Mouse (Mus musculus): Measurements from ENCODE around the gene Arhgap22.

Arhgap22 gene

GRCm38 (mm10) chr14:33366891-33367777 lies 153.3 kb downstream of the Arhgap22 start:
- DNase-seq (ENCODE audit: low spot score in 2 of 2) = no peak

GRCm38 (mm10) chr14:33369375-33369774 lies 155.5 kb downstream of the Arhgap22 start:
- DNase-seq (ENCODE audit: low spot score in 2 of 2) = no peak

GRCm38 (mm10) chr14:33370056-33370455 lies 156.2 kb downstream of the Arhgap22 start:
- DNase-seq (ENCODE audit: low spot score in 2 of 2) = no peak

- DNase-seq (ENCODE audit: low spot score in 2 of 2) = no peak
Observed at GRCm38 (mm10) chr14:33371248-33371647, 157.4 kb downstream of the Arhgap22 start.

GRCm38 (mm10) chr14:33373271-33373670 lies 159.4 kb downstream of the Arhgap22 start:
- no peak for DNase-seq (ENCODE audit: low spot score in 2 of 2)

GRCm38 (mm10) chr14:33374089-33374488 lies 160.3 kb downstream of the Arhgap22 start:
- no peak for DNase-seq (ENCODE audit: low spot score in 2 of 2)

GRCm38 (mm10) chr14:33377211-33377610 lies 163.4 kb downstream of the Arhgap22 start:
- DNase-seq (ENCODE audit: low spot score in 2 of 2) = no peak

- no peak for DNase-seq (ENCODE audit: low spot score in 2 of 2)
Observed at GRCm38 (mm10) chr14:33378723-33379122, 164.9 kb downstream of the Arhgap22 start.

- DNase-seq (ENCODE audit: low spot score in 2 of 2) = no peak
Observed at GRCm38 (mm10) chr14:33380830-33381457, 167.1 kb downstream of the Arhgap22 start.

- DNase-seq (ENCODE audit: low spot score in 2 of 2) = no peak
Observed at GRCm38 (mm10) chr14:33398065-33398860, 184.4 kb downstream of the Arhgap22 start.

- DNase-seq (ENCODE audit: low spot score in 2 of 2) = no peak
Observed at GRCm38 (mm10) chr14:33400019-33400418, 186.2 kb downstream of the Arhgap22 start.

GRCm38 (mm10) chr14:33402331-33402730 lies 188.5 kb downstream of the Arhgap22 start:
- no peak for DNase-seq (ENCODE audit: low spot score in 2 of 2)

GRCm38 (mm10) chr14:33415746-33416145 lies 201.9 kb downstream of the Arhgap22 start:
- no peak for DNase-seq (ENCODE audit: low spot score in 2 of 2)

GRCm38 (mm10) chr14:33418311-33418909 lies 204.6 kb downstream of the Arhgap22 start:
- no peak for DNase-seq (ENCODE audit: low spot score in 2 of 2)

Data from spleen, postnatal 14 days (tissue).